Mouse (Mus musculus): ENCODE results near the gene Cxcl5. TPM values are rescaled to one million over a fixed set of nuclear protein-coding genes. Genes with fewer than 3 reads are reported as not detected.
A peak's percentile ranks its signal among the peaks of the same experiment; 100 is the strongest.

Gene Cxcl5
- polyA plus RNA-seq (2015; fragmentation: Nextera tagmentation; extraction: Ambion mirVana), result 0.07 TPM in 1 of 2 replicates, not detected in the other

GRCm38 (mm10) chr5:90759077-90760065 is at the start of gene Cxcl5:
TSS of gene Cxcl5 (plus strand) at chr5:90759360.
- DNase-seq (ENCODE audit: low spot score) (no peak), ATAC-seq (replicated peaks; ENCODE audit: low FRiP score, low read depth) (no peak)
- WGBS, result 5% methylated on average over 32 of the region's 32 CpGs
- TF ChIP-seq CTCF (IDR thresholded peaks at IDR 0.05; ENCODE audit: low read depth), result no peak
- peak within 1 kb of the TSS; percentile 16 for H3K4me3 ChIP-seq (replicated peaks; ENCODE audit: low read depth, low read length)
- peak within 1 kb of the TSS; percentile 53 for H3K4me2 ChIP-seq (ENCODE audit: low read length)
- H3K4me1 ChIP-seq (replicated peaks; ENCODE audit: insufficient read depth, low read length), result peaks cover 12% of the 10 kb centered on the region; the same call in 1 of the 2 replicates
- H3K9me3 ChIP-seq (replicated peaks; ENCODE audit: low read length), result no peaks in the 10 kb centered on the region
- no peaks in the 10 kb centered on the region for H3K36me3 ChIP-seq (ENCODE audit: insufficient read depth, low read length)
- peaks cover 6% of the 10 kb centered on the region for H3K27me3 ChIP-seq (ENCODE audit: insufficient read depth, low read length)
- H3K9ac ChIP-seq (ENCODE audit: low read depth, low read length), result peak within 1 kb of the TSS; percentile 10; the same call in 1 of the 2 replicates
- no peak within 1 kb of the TSS for H3K27ac ChIP-seq

- Histone ChIP-seq H3K27ac (no peak overlapping the region), H3K27me3 (ENCODE audit: insufficient read depth, low read length) (no peaks in the 10 kb centered on the region), H3K9ac (ENCODE audit: low read depth, low read length) (no peak overlapping the region), H3K4me1 (replicated peaks; ENCODE audit: insufficient read depth, low read length) (no peaks in the 10 kb centered on the region), H3K4me2 (ENCODE audit: low read length) (no peak overlapping the region), H3K4me3 (replicated peaks; ENCODE audit: low read depth, low read length) (no peak overlapping the region), H3K9me3 (replicated peaks; ENCODE audit: low read length) (no peaks in the 10 kb centered on the region), H3K36me3 (ENCODE audit: insufficient read depth, low read length) (no peaks in the 10 kb centered on the region)
- WGBS, result 49% methylated on average over 2 of the region's 2 CpGs
- TF ChIP-seq CTCF (IDR thresholded peaks at IDR 0.05; ENCODE audit: low read depth), result no peak
- no peak for ATAC-seq (replicated peaks; ENCODE audit: low FRiP score, low read depth)
- DNase-seq (ENCODE audit: low spot score), result no peak
Measured at GRCm38 (mm10) chr5:90711409-90711808, 47.8 kb upstream of the Cxcl5 start.

GRCm38 (mm10) chr5:90717937-90718336 is 41.2 kb upstream of the Cxcl5 start:
- Histone ChIP-seq H3K36me3 (ENCODE audit: insufficient read depth, low read length) (no peaks in the 10 kb centered on the region), H3K4me2 (ENCODE audit: low read length) (no peak overlapping the region), H3K4me1 (replicated peaks; ENCODE audit: insufficient read depth, low read length) (no peaks in the 10 kb centered on the region), H3K9ac (ENCODE audit: low read depth, low read length) (no peak overlapping the region), H3K4me3 (replicated peaks; ENCODE audit: low read depth, low read length) (no peak overlapping the region), H3K27me3 (ENCODE audit: insufficient read depth, low read length) (no peaks in the 10 kb centered on the region), H3K9me3 (replicated peaks; ENCODE audit: low read length) (no peaks in the 10 kb centered on the region), H3K27ac (no peak overlapping the region)
- DNase-seq (ENCODE audit: low spot score) (no peak), ATAC-seq (replicated peaks; ENCODE audit: low FRiP score, low read depth) (no peak)
- 76% methylated on average over 1 of the region's 1 CpGs for WGBS
- no peak for TF ChIP-seq CTCF (IDR thresholded peaks at IDR 0.05; ENCODE audit: low read depth)

- Histone ChIP-seq H3K9me3 (replicated peaks; ENCODE audit: low read length) (no peaks in the 10 kb centered on the region), H3K27ac (no peak overlapping the region), H3K4me2 (ENCODE audit: low read length) (no peak overlapping the region), H3K36me3 (ENCODE audit: insufficient read depth, low read length) (no peaks in the 10 kb centered on the region), H3K4me3 (replicated peaks; ENCODE audit: low read depth, low read length) (no peak overlapping the region), H3K27me3 (ENCODE audit: insufficient read depth, low read length) (no peaks in the 10 kb centered on the region), H3K4me1 (replicated peaks; ENCODE audit: insufficient read depth, low read length) (no peaks in the 10 kb centered on the region), H3K9ac (ENCODE audit: low read depth, low read length) (no peak overlapping the region)
- 94% methylated on average over 3 of the region's 3 CpGs for WGBS
- no peak for TF ChIP-seq CTCF (IDR thresholded peaks at IDR 0.05; ENCODE audit: low read depth)
- ATAC-seq (replicated peaks; ENCODE audit: low FRiP score, low read depth), result no peak
- DNase-seq (ENCODE audit: low spot score), result no peak
Measured at GRCm38 (mm10) chr5:90722656-90723055, 36.5 kb upstream of the Cxcl5 start.

- no peaks in the 10 kb centered on the region for H3K27me3 ChIP-seq (ENCODE audit: insufficient read depth, low read length)
- no peak overlapping the region for H3K27ac ChIP-seq
- no peaks in the 10 kb centered on the region for H3K36me3 ChIP-seq (ENCODE audit: insufficient read depth, low read length)
- H3K4me2 ChIP-seq (ENCODE audit: low read length), result no peak overlapping the region
- no peak for TF ChIP-seq CTCF (IDR thresholded peaks at IDR 0.05; ENCODE audit: low read depth)
- no peak overlapping the region for H3K4me3 ChIP-seq (replicated peaks; ENCODE audit: low read depth, low read length)
- no peak overlapping the region for H3K9ac ChIP-seq (ENCODE audit: low read depth, low read length)
- H3K9me3 ChIP-seq (replicated peaks; ENCODE audit: low read length), result no peaks in the 10 kb centered on the region
- no peaks in the 10 kb centered on the region for H3K4me1 ChIP-seq (replicated peaks; ENCODE audit: insufficient read depth, low read length)
- no peak for DNase-seq (ENCODE audit: low spot score)
- WGBS, result 28% methylated on average over 3 of the region's 3 CpGs
- ATAC-seq (replicated peaks; ENCODE audit: low FRiP score, low read depth), result no peak
Measured at GRCm38 (mm10) chr5:90728254-90728653, 30.9 kb upstream of the Cxcl5 start.

- Histone ChIP-seq H3K4me1 (replicated peaks; ENCODE audit: insufficient read depth, low read length) (no peaks in the 10 kb centered on the region), H3K27ac (no peak overlapping the region), H3K4me2 (ENCODE audit: low read length) (no peak overlapping the region), H3K36me3 (ENCODE audit: insufficient read depth, low read length) (no peaks in the 10 kb centered on the region), H3K9ac (ENCODE audit: low read depth, low read length) (no peak overlapping the region), H3K9me3 (replicated peaks; ENCODE audit: low read length) (no peaks in the 10 kb centered on the region), H3K27me3 (ENCODE audit: insufficient read depth, low read length) (no peaks in the 10 kb centered on the region), H3K4me3 (replicated peaks; ENCODE audit: low read depth, low read length) (no peak overlapping the region)
- ATAC-seq (replicated peaks; ENCODE audit: low FRiP score, low read depth) (no peak), DNase-seq (ENCODE audit: low spot score) (no peak)
- TF ChIP-seq CTCF (IDR thresholded peaks at IDR 0.05; ENCODE audit: low read depth), result no peak
- 63% methylated on average over 4 of the region's 4 CpGs for WGBS
Measured at GRCm38 (mm10) chr5:90731480-90731879, 27.7 kb upstream of the Cxcl5 start.
